Mouse (Mus musculus): ENCODE data around the gene Gm49450.

GRCm38 (mm10) chr15:98917091-98917490 lies 36.3 kb downstream of the Gm49450 start:
- TF ChIP-seq POLR2A (IDR thresholded peaks at IDR 0.05; ENCODE audit: insufficient read depth, low read depth, low read length) (no peak), CTCF (IDR thresholded peaks at IDR 0.05; ENCODE audit: insufficient read depth, low read depth, low read length) (no peak)
